Mouse (Mus musculus) heart, adult 8-10 months (tissue): ENCODE results near the gene Edaradd. TPM values are rescaled to one million over a fixed set of nuclear protein-coding genes. Genes with fewer than 3 reads are reported as not detected.

Source experiments
- DNase-seq: peaks from one replicate; pipeline ENCODE4 v3.0.0; 2022; ENCODE audit warnings: low spot score
- total RNA-seq, 4 experiments: library from RNA; stranded (reverse); gene quantifications; 2 replicates each; pipeline ENCODE4 v1.2.4; 2022

Gene Edaradd
- total RNA-seq, 4 experiments from 2014 or later, result 0.16 TPM; not detected in 3

DNA sequence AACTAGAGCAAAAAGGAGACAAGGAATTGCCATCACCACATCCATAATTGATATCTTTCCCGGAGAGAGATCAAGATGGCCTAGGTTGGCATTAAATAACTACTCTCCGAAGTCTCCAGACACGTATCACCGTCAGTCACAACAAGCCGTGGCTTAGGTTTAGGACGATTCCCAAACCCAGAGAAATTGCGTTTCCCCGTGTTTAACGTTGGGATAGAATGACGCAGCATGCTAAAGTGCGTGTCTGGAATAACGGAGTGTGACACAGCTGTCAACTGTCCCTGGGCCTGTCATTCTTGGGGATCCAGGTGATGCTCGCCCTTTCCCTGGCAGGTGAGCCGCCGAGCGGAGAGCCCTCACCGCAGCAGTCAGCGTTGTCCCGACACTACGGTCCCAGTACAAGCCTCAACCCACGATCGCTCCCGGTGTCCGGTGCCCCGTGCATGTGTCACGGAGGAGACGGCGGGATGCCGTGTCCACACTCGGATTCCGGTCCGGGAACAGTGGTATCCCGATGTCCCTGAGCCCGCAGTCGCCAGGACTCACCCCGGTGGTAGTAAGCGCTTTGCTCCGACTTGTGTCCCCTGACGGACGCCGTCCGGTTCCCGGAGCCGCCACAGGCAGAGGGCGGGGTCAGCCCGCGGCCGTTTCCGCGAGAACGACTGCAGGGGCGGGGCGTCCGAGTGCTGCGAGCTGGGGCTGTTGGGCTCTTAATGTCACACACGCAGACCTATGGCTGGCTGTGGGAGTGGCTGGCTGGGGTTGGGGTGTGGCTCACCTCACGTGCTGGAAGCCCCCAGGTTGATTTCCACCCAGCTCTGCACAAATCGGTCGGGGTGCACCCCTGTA is 59.1 kb downstream of the Edaradd start:
- DNase-seq, result peak; percentile 96

GRCm38 (mm10) chr13:12460443-12460842 is 59.8 kb downstream of the Edaradd start:
- DNase-seq, result peak; percentile 78

DNA sequence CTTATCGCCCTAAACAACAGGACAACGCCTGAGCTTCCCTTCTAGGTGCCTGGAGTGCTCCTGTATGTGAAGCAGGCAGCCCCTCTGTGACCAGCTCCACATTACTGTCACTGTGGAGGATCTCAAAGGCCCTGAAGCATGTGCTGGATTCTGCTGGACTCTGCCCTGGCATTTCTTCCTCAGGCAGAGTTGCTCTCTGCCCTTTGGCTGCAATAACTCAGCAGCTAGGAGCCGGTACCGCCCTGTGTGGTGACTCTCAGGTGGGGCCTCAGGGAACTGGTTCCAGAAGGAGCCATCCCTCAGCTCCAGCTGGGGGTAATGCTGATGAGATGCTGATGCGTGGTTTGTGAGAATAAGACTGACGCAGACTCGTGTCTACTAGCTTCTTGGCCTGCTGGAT is 63.5 kb downstream of the Edaradd start:
- DNase-seq, result no peak

DNA sequence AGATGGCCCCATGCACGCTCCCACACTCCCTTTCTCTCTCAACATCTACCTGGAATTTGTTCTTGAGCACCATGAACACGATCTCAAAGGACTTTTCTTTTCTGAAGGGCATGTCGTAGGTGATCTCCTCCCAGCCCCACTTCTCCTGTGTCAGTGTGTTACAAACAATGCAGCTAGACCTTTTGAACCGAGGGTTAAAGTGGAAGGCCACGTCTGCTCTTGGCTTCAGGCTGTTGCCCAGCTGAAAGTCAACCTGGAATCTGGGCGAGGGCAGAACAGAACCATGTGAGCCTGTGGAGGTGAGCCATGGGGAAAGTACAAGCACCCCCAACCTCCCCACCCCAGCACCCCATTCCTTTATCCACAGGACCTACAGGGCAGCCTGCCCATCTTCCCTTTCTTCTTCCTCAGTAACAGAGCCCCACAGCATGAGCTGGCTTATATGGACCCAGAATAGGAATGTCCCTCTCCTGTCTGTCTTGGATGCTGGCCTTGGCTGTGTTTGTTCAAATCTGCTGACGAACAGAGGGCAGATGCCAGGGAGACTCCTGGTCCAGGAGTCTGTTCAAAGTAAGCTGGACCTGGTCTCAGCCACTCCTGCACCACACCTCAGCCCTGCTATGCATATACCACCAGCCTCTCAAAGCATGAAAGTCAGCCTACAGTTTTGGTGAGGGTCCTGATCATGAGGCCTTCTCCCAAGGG is 65.4 kb downstream of the Edaradd start:
- no peak for DNase-seq

DNA sequence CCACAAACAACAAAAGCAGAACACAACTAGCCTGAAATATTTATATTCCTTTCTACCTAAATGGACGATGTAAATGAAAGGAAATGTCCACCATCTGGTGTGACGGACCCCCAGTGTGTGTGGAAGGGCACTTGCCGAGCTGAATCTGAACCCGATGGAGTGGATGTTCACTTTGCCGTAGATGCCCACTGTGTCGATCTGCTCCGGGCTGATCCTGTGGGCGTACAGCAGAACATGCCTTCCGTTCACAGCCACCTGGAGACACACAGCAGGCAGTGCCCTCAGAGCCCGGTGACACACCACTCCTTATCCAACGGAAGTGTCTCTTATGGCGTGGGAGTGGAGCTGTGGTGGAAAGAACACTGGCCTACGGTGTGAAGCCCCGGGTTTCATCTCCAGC is 67.1 kb downstream of the Edaradd start:
- no peak for DNase-seq

DNA sequence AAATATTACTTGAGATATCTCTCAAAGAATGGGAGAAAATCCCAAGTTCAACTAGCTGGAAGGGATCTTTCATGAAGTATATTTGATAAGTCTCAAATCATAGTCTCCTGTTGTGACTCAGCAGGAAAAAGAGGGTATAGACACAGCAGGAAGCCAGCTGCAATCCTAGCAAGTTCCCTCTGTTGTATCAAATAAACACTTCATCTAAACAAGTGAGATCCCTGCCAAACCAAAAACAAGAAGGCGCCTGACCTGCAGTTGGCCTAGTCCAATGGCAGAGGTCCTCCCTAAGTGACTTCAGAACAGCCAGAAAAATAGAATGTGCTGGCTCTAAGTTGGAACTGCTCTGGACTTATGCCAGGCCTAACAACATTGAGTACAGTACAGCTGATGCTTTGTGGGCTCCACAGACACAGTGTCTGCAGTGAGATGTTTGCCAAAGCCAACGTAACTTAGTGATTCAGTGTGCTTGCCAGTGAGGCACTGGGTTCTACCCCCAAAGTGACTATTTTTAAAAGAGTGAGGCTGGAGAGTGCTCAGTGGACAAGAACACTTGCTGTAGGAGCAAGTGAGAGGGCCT is 78.1 kb downstream of the Edaradd start:
- peak; percentile 43 for DNase-seq

DNA sequence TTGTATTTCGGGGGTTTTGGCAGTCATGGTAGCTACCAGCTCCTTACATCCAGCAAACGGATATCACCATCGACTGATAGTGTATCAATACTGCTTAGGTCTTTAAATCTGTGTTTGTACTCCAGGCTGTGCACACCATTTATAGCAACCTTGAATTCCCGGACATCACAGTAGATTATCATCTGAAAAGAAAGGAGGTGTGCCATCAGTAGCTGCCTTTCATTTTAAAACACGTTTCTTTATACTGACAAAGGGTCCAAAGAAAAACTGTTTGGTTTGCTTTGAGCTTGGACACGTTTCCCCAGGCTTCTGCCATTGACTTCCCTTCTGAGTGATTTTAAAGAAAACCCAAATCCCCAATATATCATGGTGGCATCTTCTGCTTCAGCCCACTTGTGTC is 79.4 kb downstream of the Edaradd start:
- DNase-seq, result no peak

DNA sequence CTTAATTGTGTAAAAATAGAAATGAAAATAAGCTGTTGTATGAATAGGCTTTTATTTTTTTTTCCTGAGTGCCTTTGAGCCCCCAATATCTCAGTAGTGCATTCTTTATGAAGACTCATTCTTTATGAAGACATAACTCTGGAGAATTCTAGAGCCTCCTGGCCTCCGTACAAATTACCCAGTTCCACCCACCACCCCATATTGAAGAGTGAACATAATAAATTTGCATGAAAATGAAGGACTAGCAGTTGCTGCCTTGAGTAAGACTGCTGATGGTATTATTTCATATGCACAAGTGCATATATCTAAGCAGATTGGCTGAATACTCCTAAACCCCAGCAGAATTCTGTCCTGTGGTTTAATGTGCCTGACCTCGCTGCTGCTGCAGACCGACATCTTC is 80.7 kb downstream of the Edaradd start:
- DNase-seq, result no peak

- DNase-seq, result no peak
These were observed 86.4 kb downstream of the Edaradd start for GRCm38 (mm10) chr13:12433843-12434242.

GRCm38 (mm10) chr13:12428556-12428955 is 91.7 kb downstream of the Edaradd start:
- no peak for DNase-seq

Other genes with a start within 250 kb of the Edaradd start
- 1,000 to 10,000 TPM; 1,621 to 2,329 (median 1,848) TPM for gene Actn2, start 179.7 kb downstream of the Edaradd start, total RNA-seq
- 10 to 100 TPM; 13.0 to 18.1 (median 15.9) TPM for gene Heatr1, start 125.4 kb downstream of the Edaradd start, total RNA-seq
- 10 to 100 TPM; 34.5 to 41.1 (median 39.5) TPM for gene Lgals8, start 55.5 kb downstream of the Edaradd start, total RNA-seq
- 1 to 10 TPM; 1.6 to 2.7 (median 2.4) TPM for gene Ero1lb, start 45.4 kb upstream of the Edaradd start, total RNA-seq